Mouse (Mus musculus): ENCODE measurements around the gene Krt19. TPM values are rescaled to one million over a fixed set of nuclear protein-coding genes. Genes with fewer than 3 reads are reported as not detected.

Gene Krt19
- 9.9 TPM for polyA plus RNA-seq (2014; fragmentation: Illumina TruSeq; extraction: RNeasy Lipid Tissue Mini Kit (QIAGEN cat#74804); ENCODE audit: low replicate concordance)

GRCm38 (mm10) chr11:100148615-100149330, at the start of gene Krt19:
Gene Krt19, minus strand, starts transcription at chr11:100148665.

GRCm38 (mm10) chr11:100192992-100193391, 44.5 kb upstream of the Krt19 start, which contains the start of gene Krt9:
Gene Krt9, minus strand, starts transcription at chr11:100193246.

GRCm38 (mm10) chr11:100135731-100136130, 12.7 kb downstream of the Krt19 start, which contains the start of gene Krt15:
Gene Krt15, minus strand, starts transcription at chr11:100135928.

GRCm38 (mm10) chr11:100121466-100121865, 27.0 kb downstream of the Krt19 start, which contains the start of gene Krt13:
Gene Krt13, minus strand, starts transcription at chr11:100121566.

GRCm38 (mm10) chr11:100105576-100106122, 42.8 kb downstream of the Krt19 start, which contains the start of gene Krt36:
Gene Krt36, minus strand, starts transcription at chr11:100105626.

GRCm38 (mm10) chr11:100096141-100096540, 52.3 kb downstream of the Krt19 start, which contains the start of gene Krt35:
Gene Krt35, minus strand, starts transcription at chr11:100096241.

Other genes starting within 250 kb of the Krt19 start
- gene Krtap31-1, start 240.7 kb downstream of the Krt19 start, polyA plus RNA-seq (2014; fragmentation: Illumina TruSeq; extraction: RNeasy Lipid Tissue Mini Kit (QIAGEN cat#74804); ENCODE audit: low replicate concordance): not detected
- gene Gm11565, start 233.9 kb downstream of the Krt19 start, polyA plus RNA-seq (2014; fragmentation: Illumina TruSeq; extraction: RNeasy Lipid Tissue Mini Kit (QIAGEN cat#74804); ENCODE audit: low replicate concordance): not detected
- not detected for gene Krtap31-2, start 212.4 kb downstream of the Krt19 start, polyA plus RNA-seq (2014; fragmentation: Illumina TruSeq; extraction: RNeasy Lipid Tissue Mini Kit (QIAGEN cat#74804); ENCODE audit: low replicate concordance)
- not detected for gene Krtap9-5, start 200.2 kb downstream of the Krt19 start, polyA plus RNA-seq (2014; fragmentation: Illumina TruSeq; extraction: RNeasy Lipid Tissue Mini Kit (QIAGEN cat#74804); ENCODE audit: low replicate concordance)
- gene Krtap29-1, start 169.6 kb downstream of the Krt19 start, polyA plus RNA-seq (2014; fragmentation: Illumina TruSeq; extraction: RNeasy Lipid Tissue Mini Kit (QIAGEN cat#74804); ENCODE audit: low replicate concordance): not detected
- not detected for gene Krtap16-1, start 162.1 kb downstream of the Krt19 start, polyA plus RNA-seq (2014; fragmentation: Illumina TruSeq; extraction: RNeasy Lipid Tissue Mini Kit (QIAGEN cat#74804); ENCODE audit: low replicate concordance)
- gene Krtap17-1, start 154.7 kb downstream of the Krt19 start, polyA plus RNA-seq (2014; fragmentation: Illumina TruSeq; extraction: RNeasy Lipid Tissue Mini Kit (QIAGEN cat#74804); ENCODE audit: low replicate concordance): not detected
- gene Krt33a, start 132.5 kb downstream of the Krt19 start, polyA plus RNA-seq (2014; fragmentation: Illumina TruSeq; extraction: RNeasy Lipid Tissue Mini Kit (QIAGEN cat#74804); ENCODE audit: low replicate concordance): not detected
- gene Krt33b, start 118.8 kb downstream of the Krt19 start, polyA plus RNA-seq (2014; fragmentation: Illumina TruSeq; extraction: RNeasy Lipid Tissue Mini Kit (QIAGEN cat#74804); ENCODE audit: low replicate concordance): not detected
- not detected for gene Krt34, start 107.1 kb downstream of the Krt19 start, polyA plus RNA-seq (2014; fragmentation: Illumina TruSeq; extraction: RNeasy Lipid Tissue Mini Kit (QIAGEN cat#74804); ENCODE audit: low replicate concordance)
- not detected for gene Krt31, start 98.1 kb downstream of the Krt19 start, polyA plus RNA-seq (2014; fragmentation: Illumina TruSeq; extraction: RNeasy Lipid Tissue Mini Kit (QIAGEN cat#74804); ENCODE audit: low replicate concordance)
- gene Krt32, start 60.4 kb downstream of the Krt19 start, polyA plus RNA-seq (2014; fragmentation: Illumina TruSeq; extraction: RNeasy Lipid Tissue Mini Kit (QIAGEN cat#74804); ENCODE audit: low replicate concordance): not detected
- gene Krt35, start 52.4 kb downstream of the Krt19 start, polyA plus RNA-seq (2014; fragmentation: Illumina TruSeq; extraction: RNeasy Lipid Tissue Mini Kit (QIAGEN cat#74804); ENCODE audit: low replicate concordance): not detected
- not detected for gene Krt36, start 43.0 kb downstream of the Krt19 start, polyA plus RNA-seq (2014; fragmentation: Illumina TruSeq; extraction: RNeasy Lipid Tissue Mini Kit (QIAGEN cat#74804); ENCODE audit: low replicate concordance)
- not detected for gene Krt13, start 27.1 kb downstream of the Krt19 start, polyA plus RNA-seq (2014; fragmentation: Illumina TruSeq; extraction: RNeasy Lipid Tissue Mini Kit (QIAGEN cat#74804); ENCODE audit: low replicate concordance)
- not detected for gene Krt15, start 12.7 kb downstream of the Krt19 start, polyA plus RNA-seq (2014; fragmentation: Illumina TruSeq; extraction: RNeasy Lipid Tissue Mini Kit (QIAGEN cat#74804); ENCODE audit: low replicate concordance)
- not detected for gene Krt9, start 44.6 kb upstream of the Krt19 start, polyA plus RNA-seq (2014; fragmentation: Illumina TruSeq; extraction: RNeasy Lipid Tissue Mini Kit (QIAGEN cat#74804); ENCODE audit: low replicate concordance)
- not detected for gene Krt14, start 58.9 kb upstream of the Krt19 start, polyA plus RNA-seq (2014; fragmentation: Illumina TruSeq; extraction: RNeasy Lipid Tissue Mini Kit (QIAGEN cat#74804); ENCODE audit: low replicate concordance)
- not detected for gene Krt16, start 100.2 kb upstream of the Krt19 start, polyA plus RNA-seq (2014; fragmentation: Illumina TruSeq; extraction: RNeasy Lipid Tissue Mini Kit (QIAGEN cat#74804); ENCODE audit: low replicate concordance)
- not detected for gene Krt17, start 112.4 kb upstream of the Krt19 start, polyA plus RNA-seq (2014; fragmentation: Illumina TruSeq; extraction: RNeasy Lipid Tissue Mini Kit (QIAGEN cat#74804); ENCODE audit: low replicate concordance)
- gene Krt42, start 121.2 kb upstream of the Krt19 start, polyA plus RNA-seq (2014; fragmentation: Illumina TruSeq; extraction: RNeasy Lipid Tissue Mini Kit (QIAGEN cat#74804); ENCODE audit: low replicate concordance): not detected
- gene Eif1, start 171.2 kb upstream of the Krt19 start, polyA plus RNA-seq (2014; fragmentation: Illumina TruSeq; extraction: RNeasy Lipid Tissue Mini Kit (QIAGEN cat#74804); ENCODE audit: low replicate concordance): 1,556 TPM
- gene Gast, start 185.7 kb upstream of the Krt19 start, polyA plus RNA-seq (2014; fragmentation: Illumina TruSeq; extraction: RNeasy Lipid Tissue Mini Kit (QIAGEN cat#74804); ENCODE audit: low replicate concordance): not detected
- 0.22 TPM for gene Hap1, start 207.5 kb upstream of the Krt19 start, polyA plus RNA-seq (2014; fragmentation: Illumina TruSeq; extraction: RNeasy Lipid Tissue Mini Kit (QIAGEN cat#74804); ENCODE audit: low replicate concordance)
- 3.0 TPM for gene Jup, start 249.1 kb upstream of the Krt19 start, polyA plus RNA-seq (2014; fragmentation: Illumina TruSeq; extraction: RNeasy Lipid Tissue Mini Kit (QIAGEN cat#74804); ENCODE audit: low replicate concordance)